Mouse (Mus musculus): ENCODE measurements around the gene Traf5.
A peak's percentile ranks its signal among the peaks of the same experiment; 100 is the strongest.

Traf5 gene

GRCm38 (mm10) chr1:191963948-191964772 lies 128.2 kb downstream of the Traf5 start:
- peak; percentile 97 for DNase-seq

- no peak for DNase-seq
Measured at GRCm38 (mm10) chr1:191963413-191963812, 128.9 kb downstream of the Traf5 start.

- DNase-seq = no peak
Measured at GRCm38 (mm10) chr1:191960946-191961345, 131.4 kb downstream of the Traf5 start.

- DNase-seq = peak; percentile 89
Measured at GRCm38 (mm10) chr1:191957321-191957720, 135.0 kb downstream of the Traf5 start.

GRCm38 (mm10) chr1:191956871-191957270 lies 135.5 kb downstream of the Traf5 start:
- peak; percentile 95 for DNase-seq

- DNase-seq = peak; percentile 59
Measured at GRCm38 (mm10) chr1:191956261-191956660, 136.1 kb downstream of the Traf5 start.

- DNase-seq = peak; percentile 58
Measured at GRCm38 (mm10) chr1:191955101-191955500, 137.3 kb downstream of the Traf5 start.

GRCm38 (mm10) chr1:191952733-191953335 lies 139.5 kb downstream of the Traf5 start:
- DNase-seq = no peak

GRCm38 (mm10) chr1:191950611-191951010 lies 141.7 kb downstream of the Traf5 start:
- DNase-seq = no peak

- no peak for DNase-seq
Measured at GRCm38 (mm10) chr1:191948600-191948999, 143.8 kb downstream of the Traf5 start.

- DNase-seq = no peak
Measured at GRCm38 (mm10) chr1:191947796-191948195, 144.6 kb downstream of the Traf5 start.

All from kidney, adult 9 months (tissue).